Mouse (Mus musculus): Measurements from ENCODE around the gene Angel1. TPM values are rescaled to one million over a fixed set of nuclear protein-coding genes. Genes with fewer than 3 reads are reported as not detected.

Gene Angel1
- 7.7 TPM for polyA plus RNA-seq (2015; fragmentation: Illumina TruSeq; extraction: RNeasy Lipid Tissue Mini Kit (QIAGEN cat#74804); ENCODE audit: insufficient read depth, low replicate concordance)

GRCm38 (mm10) chr12:86726120-86726640 lies at the start of gene Angel1:
TSS of gene Angel1 (minus strand) at chr12:86726460.

GRCm38 (mm10) chr12:86734319-86734810 lies 8.1 kb upstream of the Angel1 start, which contains the start of gene Lrrc74a:
TSS of gene Lrrc74a (plus strand) at chr12:86734369.

GRCm38 (mm10) chr12:86678591-86679545 lies 47.4 kb downstream of the Angel1 start, which contains the start of gene Vash1:
TSS of gene Vash1 (plus strand) at chr12:86678700.

Other genes starting within 250 kb of the Angel1 start
- 0.08 TPM for gene Vash1, start 47.8 kb downstream of the Angel1 start, polyA plus RNA-seq (2015; fragmentation: Illumina TruSeq; extraction: RNeasy Lipid Tissue Mini Kit (QIAGEN cat#74804); ENCODE audit: insufficient read depth, low replicate concordance)
- gene Lrrc74a, start 7.9 kb upstream of the Angel1 start, polyA plus RNA-seq (2015; fragmentation: Illumina TruSeq; extraction: RNeasy Lipid Tissue Mini Kit (QIAGEN cat#74804); ENCODE audit: insufficient read depth, low replicate concordance), result not detected
- gene Irf2bpl, start 158.3 kb upstream of the Angel1 start, polyA plus RNA-seq (2015; fragmentation: Illumina TruSeq; extraction: RNeasy Lipid Tissue Mini Kit (QIAGEN cat#74804); ENCODE audit: insufficient read depth, low replicate concordance), result 16.2 TPM
- 28.1 TPM for gene Cipc, start 220.6 kb upstream of the Angel1 start, polyA plus RNA-seq (2015; fragmentation: Illumina TruSeq; extraction: RNeasy Lipid Tissue Mini Kit (QIAGEN cat#74804); ENCODE audit: insufficient read depth, low replicate concordance)